Mouse (Mus musculus) brain, adult 10 weeks (tissue): ENCODE measurements around the gene Akap13. TPM values are rescaled to one million over a fixed set of nuclear protein-coding genes. Genes with fewer than 3 reads are reported as not detected.

Source experiments
- polyA plus RNA-seq: library from polyadenylated mRNA; stranded (reverse); fragments of 350-450 nt; fragmentation: Illumina TruSeq; extraction: RNeasy Lipid Tissue Mini Kit (QIAGEN cat#74804); gene quantifications from one replicate; pipeline ENCODE4 v1.2.3, GENCODE M21; 2015; ENCODE audit warnings: low read depth, low replicate concordance

The Akap13 gene
- polyA plus RNA-seq, result 13.0 TPM

DNA sequence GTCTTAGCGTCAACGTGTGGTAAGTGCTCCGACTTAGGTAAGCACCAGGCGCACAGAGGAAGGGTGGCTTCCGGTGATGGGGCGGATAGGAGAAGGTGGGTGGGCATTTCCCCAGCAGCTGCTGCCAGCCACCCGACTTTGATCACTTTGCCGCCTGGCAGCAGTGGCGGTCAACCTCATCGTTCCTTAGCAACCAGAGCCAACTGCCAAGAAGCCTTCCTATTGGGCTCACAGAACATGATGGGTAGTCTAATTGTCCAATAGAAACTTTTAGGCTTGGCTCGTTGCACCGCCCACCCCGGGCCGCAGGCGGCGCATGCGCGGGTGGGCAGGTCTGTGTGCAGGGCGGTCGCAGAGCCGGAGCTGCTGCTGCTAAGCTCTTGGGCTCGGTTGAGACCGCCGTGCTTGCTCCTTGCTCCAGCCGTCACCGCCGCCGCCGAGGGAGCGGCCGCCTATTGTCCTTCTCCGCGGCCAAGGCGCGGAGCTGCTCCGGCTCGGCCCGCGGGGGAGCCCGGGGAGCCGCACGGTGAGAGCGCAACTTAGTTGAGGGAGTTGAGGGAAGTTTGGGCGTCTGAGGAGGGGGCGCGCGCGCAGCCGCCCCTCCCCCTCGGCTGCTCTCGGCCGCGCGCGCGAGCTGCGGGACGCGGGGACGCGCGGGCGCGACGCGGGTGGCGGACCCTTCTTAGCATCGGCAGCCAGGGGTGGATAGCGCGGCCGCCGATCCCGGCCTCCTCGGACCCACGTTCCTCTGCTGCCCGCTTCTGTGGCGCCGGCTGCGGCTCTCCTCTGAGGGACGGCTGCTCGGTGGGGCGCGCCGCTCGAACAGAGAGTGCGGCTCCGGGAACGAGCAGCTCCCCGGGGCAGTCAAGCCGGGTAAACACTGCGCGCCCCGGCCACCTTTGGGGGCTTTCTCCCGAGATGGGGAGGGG lies at the start of gene Akap13:
Gene Akap13, plus strand, starts transcription at position 312 of the 929 bp plus-strand sequence.

Other genes starting within 250 kb of the Akap13 start
- 224 TPM for gene Sv2b, start 146.3 kb upstream of the Akap13 start, polyA plus RNA-seq